Mouse (Mus musculus): Measurements from ENCODE around the gene Ltbp1.
A peak's percentile ranks its signal among the peaks of the same experiment; 100 is the strongest.

The Ltbp1 gene

GRCm38 (mm10) chr17:75317106-75317505 lies 311.7 kb downstream of the Ltbp1 start:
- no peak for DNase-seq

GRCm38 (mm10) chr17:75323229-75323628 lies 317.9 kb downstream of the Ltbp1 start:
- no peak for DNase-seq

- no peak for DNase-seq
Observed at GRCm38 (mm10) chr17:75323766-75324165, 318.4 kb downstream of the Ltbp1 start.

- no peak for DNase-seq
Observed at GRCm38 (mm10) chr17:75328102-75328639, 322.8 kb downstream of the Ltbp1 start.

GRCm38 (mm10) chr17:75330366-75330765 lies 325.0 kb downstream of the Ltbp1 start:
- no peak for DNase-seq

GRCm38 (mm10) chr17:75331421-75331951 lies 326.1 kb downstream of the Ltbp1 start:
- DNase-seq: no peak

GRCm38 (mm10) chr17:75332289-75332688 lies 326.9 kb downstream of the Ltbp1 start:
- no peak for DNase-seq

GRCm38 (mm10) chr17:75333011-75333410 lies 327.6 kb downstream of the Ltbp1 start:
- DNase-seq: no peak

GRCm38 (mm10) chr17:75333759-75334158 lies 328.4 kb downstream of the Ltbp1 start:
- DNase-seq: no peak

- DNase-seq: no peak
Observed at GRCm38 (mm10) chr17:75335649-75336048, 330.3 kb downstream of the Ltbp1 start.

- no peak for DNase-seq
Observed at GRCm38 (mm10) chr17:75341227-75341626, 335.9 kb downstream of the Ltbp1 start.

- no peak for DNase-seq
Observed at GRCm38 (mm10) chr17:75345116-75345515, 339.7 kb downstream of the Ltbp1 start.

GRCm38 (mm10) chr17:75347414-75347813 lies 342.0 kb downstream of the Ltbp1 start:
- no peak for DNase-seq

GRCm38 (mm10) chr17:75349109-75349508 lies 343.7 kb downstream of the Ltbp1 start:
- peak; percentile 6 for DNase-seq

- no peak for DNase-seq
Observed at GRCm38 (mm10) chr17:75349602-75350001, 344.2 kb downstream of the Ltbp1 start.

GRCm38 (mm10) chr17:75353323-75353722 lies 348.0 kb downstream of the Ltbp1 start:
- no peak for DNase-seq

GRCm38 (mm10) chr17:75355431-75355830 lies 350.1 kb downstream of the Ltbp1 start:
- DNase-seq: no peak

GRCm38 (mm10) chr17:75360111-75360510 lies 354.7 kb downstream of the Ltbp1 start:
- no peak for DNase-seq

GRCm38 (mm10) chr17:75366332-75366731 lies 361.0 kb downstream of the Ltbp1 start:
- DNase-seq: no peak

GRCm38 (mm10) chr17:75367486-75368155 lies 362.3 kb downstream of the Ltbp1 start:
- no peak for DNase-seq

GRCm38 (mm10) chr17:75368580-75368979 lies 363.2 kb downstream of the Ltbp1 start:
- DNase-seq: no peak

GRCm38 (mm10) chr17:75369351-75369750 lies 364.0 kb downstream of the Ltbp1 start:
- DNase-seq: peak; percentile 18

- no peak for DNase-seq
Observed at GRCm38 (mm10) chr17:75370120-75370519, 364.8 kb downstream of the Ltbp1 start.

GRCm38 (mm10) chr17:75371650-75372049 lies 366.3 kb downstream of the Ltbp1 start:
- no peak for DNase-seq

- DNase-seq: peak; percentile 60
Observed at GRCm38 (mm10) chr17:75372371-75372770, 367.0 kb downstream of the Ltbp1 start.
